Mouse (Mus musculus) yolk sac, embryonic 10.5 days (tissue): Measurements from ENCODE around the gene Insig1.

ENCODE experiments used
- DNase-seq: peaks from one replicate; pipeline ENCODE4 v3.0.0-alpha.2; 2017; ENCODE audit warnings: low spot score

Gene Insig1

DNA sequence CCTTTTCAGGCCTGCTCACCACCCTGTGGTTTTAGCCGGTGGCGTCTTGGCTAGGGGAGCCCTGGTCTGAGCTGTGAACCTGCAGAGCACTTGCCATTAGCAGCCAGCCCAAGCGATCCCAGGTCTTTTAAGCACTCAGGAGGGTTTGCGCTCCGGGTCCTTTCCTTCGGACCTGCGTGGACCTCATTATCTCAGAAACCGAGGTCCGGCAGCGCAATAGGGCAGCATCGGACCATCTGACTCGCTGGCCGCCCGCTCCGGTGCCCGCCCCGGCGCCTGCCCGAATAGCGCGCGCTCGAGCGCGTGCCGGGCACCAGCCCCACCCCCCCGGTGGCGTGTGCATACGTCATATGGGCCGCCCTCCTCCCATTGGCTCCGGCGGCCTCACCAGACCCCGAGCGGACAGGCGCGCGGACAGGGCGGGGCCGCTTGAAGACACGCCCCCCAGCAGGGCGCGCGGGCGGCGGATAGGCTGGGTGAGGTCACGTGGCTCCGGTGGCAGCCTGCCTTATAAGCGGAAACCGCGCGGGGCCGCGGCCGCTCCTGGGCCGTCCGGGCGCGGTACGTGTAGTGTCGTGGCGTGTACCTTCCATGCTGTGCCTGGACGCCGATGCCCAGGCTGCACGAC, at the start of gene Insig1:
Gene Insig1 (plus strand): TSS at position 536 of the 628 bp plus-strand sequence.
- peak; percentile 96 for DNase-seq

DNA sequence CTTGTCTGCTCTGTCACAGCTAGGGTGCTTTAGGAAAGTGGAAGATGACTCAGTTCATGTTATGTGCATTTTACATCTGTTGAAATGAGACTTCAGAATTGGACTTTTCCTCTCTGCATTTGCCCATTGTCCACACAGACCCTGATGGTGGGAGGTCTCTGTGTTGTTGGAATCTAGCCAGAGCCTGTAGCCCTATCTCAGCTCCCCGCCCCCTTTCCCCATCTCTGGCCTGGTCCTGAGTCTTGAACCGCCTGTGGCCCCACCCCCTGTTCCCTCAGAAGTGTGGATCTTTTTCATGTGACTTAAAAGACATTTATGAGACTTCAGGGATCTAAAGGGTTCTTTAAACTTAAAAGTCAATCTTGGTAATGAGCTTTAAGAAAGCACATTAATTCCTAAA, 47.7 kb upstream of the Insig1 start:
- no peak for DNase-seq

DNA sequence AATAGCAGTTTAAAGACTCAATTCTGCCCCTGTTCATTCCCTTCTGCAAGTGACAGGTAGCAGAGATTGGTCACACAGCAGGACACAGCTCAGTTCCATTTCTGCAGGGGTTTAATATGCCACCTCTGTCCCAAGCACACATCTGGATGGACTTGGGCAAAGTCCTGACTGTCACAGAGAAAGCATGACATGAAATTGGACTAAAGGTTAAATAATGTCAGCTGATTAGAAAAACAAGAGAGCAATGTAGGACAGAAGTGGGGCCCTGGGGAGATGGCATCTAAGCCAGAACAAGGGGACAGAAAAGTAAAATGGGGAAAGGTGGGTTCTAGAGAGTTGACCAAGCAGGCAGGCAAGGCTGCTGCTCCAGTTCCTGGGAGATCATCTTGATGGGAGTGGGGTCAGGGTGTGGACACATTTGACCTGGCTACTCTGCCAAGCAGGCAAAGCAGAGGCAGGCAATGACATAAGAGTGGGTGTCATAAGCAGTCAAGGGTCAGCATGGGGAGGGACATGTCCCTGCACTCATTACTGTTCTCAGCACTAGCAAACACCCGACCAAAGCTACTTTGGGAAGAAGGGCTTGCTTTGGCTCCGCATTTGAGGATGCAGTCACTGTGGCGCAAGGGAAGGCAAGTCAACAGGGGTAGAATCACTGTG, 39.5 kb upstream of the Insig1 start:
- no peak for DNase-seq

DNA sequence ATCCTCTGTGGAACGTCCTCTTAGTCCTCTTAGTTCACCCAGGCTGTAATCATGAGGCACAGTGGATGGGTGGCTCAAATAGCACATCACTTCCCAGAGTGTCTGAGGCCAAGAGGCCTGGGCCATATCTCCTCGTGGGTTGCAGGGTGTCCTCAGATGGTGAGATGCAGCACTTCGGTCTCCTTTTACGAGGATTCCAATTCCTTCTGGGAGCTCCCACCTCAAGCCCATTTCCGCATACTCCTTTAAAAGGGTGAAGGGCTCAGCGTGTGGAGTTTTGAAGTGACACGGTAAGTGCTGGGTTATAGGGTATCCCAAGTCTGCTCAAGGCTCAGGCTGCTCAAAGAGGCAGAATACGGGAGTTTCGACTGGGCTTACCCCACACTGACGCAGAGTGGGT, 38.3 kb upstream of the Insig1 start:
- DNase-seq: no peak

DNA sequence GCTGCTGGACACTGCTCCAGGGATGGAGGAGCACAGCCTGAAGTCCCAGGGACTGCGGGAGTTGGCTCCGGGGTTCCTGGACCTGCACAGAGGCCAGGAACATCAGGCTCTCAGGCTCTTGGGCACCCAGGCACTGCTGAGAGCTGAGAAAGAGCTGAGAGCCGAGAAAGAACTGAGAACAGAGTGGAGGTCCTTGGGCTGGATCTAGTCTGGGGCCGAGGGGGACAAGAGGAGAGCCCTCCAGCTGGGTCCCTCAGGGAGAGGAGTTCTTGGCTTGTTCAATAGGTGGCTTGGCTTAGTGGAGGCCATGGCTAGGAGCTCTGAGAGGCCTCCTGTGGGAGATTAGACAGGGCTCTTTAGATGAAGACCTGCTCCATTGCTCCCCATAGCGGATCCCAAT, 37.9 kb upstream of the Insig1 start:
- DNase-seq: no peak

DNA sequence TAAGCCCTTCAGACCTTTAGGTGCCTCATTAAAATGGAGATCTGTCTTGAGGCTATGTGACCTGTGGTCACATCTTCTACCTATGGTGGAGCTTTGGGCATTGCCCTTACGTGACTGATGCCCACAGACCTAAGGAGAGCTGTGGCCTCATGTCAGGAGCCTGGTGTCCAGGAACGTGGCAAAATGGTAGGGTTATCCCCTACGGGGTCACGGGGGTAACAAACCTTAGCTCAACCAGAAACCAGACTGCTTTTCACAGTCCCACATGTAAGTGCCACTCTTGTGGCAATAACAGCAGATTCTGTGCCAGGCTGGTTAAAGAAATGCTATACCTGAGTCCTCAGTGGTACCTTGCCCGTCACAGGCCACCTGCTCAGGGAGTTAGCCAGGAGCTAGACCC, 37.3 kb upstream of the Insig1 start:
- no peak for DNase-seq

DNA sequence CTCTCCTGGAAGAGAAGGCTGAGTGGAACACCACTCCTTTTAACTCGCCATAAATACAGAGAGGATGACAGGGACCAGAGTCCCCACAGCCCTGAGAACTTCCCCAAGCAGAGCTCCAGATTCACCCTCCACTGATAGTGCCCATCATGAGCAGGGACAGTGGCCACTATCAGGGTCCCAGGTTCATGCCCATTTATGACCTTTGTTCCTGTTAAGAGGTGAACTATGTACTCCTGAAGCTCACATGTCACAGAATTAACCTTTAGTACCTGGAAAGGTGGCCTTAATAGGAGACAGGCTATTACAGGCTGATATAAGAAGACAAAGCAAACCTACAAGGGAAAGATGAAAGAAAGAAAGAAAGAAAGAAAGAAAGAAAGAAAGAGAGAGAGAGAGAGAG, 35.2 kb upstream of the Insig1 start:
- DNase-seq: no peak

DNA sequence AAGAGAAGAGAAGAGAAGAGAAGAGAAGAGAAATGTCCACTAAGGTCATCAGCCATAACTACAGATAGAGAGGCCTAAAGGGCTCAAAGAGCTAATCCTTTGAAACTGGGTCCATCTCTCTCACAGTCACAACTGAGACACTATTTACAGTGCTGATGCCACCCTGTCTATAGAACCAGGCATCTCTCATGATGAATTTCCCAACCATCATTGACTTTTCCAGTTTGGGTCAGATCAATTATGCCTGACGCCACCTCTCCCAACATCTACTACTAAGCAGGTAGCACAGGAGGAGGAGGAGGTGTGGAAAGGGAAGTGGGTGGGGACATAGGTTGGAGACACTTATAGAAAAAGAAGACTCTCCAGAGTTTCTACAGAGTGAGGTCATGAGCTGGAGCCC, 34.6 kb upstream of the Insig1 start:
- DNase-seq: no peak

DNA sequence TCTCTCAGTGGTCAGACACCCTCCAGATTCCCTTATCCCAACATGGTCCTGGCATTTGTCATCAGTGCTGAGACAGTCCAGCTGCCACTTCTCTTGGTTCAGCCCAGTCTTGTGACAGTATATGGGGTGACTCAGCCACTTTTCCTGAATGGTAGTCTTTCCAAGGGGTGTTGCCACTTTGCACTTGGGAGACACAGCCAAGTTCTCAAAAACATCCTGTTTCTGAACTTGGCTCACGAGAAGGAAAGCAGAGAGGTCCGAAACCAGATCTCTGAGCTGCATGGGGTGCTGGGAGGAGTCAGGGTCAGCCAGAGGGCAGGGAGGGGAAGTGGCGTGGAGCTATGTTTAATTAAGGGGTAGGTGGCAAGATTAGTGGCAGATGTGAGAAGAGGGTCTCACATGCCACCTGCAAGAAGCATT, 34.0 kb upstream of the Insig1 start:
- no peak for DNase-seq

DNA sequence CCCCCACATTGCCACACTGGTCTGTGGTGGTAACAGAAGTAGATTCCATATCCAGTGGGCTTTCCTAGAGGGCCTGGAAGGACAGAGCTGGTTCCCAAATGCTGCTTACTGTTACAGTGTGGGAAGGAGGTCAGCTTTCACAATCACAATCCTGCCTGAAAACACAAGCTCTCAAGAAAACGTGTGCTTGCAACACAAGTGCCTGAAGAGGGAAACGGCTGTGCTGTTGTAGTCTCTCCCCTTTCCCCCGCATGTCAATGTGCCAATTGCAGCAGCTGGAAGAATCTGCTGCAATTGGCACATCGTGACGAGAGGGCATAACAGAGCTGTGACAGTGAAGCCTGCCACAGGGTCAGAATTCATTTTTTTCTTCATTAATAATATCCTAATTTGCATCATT, 33.5 kb upstream of the Insig1 start:
- no peak for DNase-seq

DNA sequence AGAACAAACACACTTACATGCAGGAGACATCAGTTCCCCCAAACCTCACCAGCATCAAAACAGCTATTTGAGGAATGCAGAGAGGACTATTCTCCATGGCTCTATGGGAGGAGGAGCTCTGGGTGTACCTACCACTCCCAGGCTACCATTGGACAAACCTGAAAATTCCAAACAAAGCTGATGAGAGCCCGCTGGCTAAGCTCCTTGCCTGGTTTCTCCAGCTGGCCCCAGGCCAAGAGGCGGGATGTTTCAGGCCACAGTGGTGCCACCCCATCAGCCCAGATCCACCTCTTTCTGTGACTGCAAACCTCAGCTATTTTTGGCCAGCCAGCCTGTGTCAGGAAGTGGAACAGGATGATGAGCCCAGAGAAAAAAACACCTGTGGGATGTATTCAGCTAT, 33.0 kb upstream of the Insig1 start:
- no peak for DNase-seq

DNA sequence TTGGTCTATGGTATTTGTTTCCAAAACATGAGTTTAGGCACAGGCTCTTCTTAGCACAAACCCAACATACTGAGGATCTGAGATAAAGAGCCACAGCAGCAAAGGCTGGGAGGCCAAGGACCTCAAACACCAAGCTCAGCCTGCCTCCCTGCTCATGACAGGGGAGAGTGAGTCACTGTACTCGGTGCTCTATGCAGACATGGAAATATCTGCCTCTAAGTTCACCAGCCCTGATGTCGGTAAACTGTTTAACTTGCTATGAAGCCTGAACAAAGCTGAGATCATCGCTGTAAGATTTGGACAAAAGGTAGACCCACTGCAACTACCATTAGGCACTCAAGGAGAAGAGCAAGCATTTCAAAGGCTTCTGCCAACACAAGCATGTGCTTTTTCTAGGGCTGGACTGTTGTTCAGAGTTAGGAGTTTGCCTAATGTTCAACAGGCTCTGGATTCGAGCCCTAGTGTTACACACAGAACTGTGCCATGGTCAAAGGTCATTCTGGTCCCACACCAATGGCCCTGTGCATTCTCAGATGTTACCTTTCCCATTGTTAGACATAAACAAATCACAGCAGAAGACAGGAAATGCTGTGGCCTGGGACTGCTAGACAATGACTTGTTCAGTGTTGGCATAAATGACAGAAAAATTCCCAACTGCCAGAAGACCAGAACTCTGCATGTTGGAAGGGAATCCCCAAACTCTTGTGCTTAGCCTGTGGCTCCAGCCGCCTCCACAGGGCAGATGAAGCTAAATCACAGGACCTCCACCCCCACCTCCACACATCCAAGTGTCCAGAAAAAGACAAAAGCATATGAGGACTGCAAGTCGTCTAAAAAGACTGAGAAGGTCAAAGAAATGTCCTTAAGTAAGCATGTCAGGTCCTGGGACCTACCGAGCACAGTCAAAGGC, 31.2 kb upstream of the Insig1 start:
- DNase-seq: no peak

DNA sequence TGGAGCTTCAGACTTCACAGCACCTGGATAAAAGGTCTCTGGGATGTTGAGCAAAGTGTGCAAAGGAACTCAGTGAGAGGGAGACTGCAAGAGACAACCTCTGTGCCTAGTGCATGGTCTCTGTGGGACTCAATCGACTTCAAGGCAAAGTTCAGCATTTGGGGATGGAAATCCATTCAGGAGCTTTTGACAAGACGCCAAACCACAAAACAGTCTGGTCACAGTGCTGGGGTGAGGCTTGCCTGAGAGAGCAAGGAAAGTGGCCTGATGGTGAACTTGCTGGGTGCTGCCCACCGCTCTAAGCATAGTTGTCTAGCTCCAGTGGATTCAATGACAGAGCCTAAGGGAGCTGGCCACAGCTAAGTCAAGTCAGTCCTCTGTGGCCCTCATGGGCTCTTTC, 30.4 kb upstream of the Insig1 start:
- DNase-seq: no peak

DNA sequence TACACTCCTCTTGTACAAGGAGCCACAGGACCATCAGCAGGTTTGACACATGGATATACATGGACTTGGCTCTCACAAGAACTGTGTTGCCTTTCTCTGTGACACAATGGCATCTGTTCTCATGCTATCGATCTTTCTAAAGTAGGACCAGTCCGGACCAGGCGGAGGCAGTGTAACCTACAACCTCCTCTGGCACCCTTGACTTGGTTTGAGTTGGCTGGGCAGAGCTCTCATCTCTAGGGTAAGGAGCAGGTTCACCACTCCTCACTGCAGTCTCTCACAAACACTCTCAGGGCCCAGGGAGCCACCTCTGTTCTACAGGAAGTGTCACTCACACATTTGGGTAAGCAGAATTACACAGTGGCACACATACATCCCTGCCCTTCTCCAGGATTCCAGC, 29.1 kb upstream of the Insig1 start:
- DNase-seq: no peak

DNA sequence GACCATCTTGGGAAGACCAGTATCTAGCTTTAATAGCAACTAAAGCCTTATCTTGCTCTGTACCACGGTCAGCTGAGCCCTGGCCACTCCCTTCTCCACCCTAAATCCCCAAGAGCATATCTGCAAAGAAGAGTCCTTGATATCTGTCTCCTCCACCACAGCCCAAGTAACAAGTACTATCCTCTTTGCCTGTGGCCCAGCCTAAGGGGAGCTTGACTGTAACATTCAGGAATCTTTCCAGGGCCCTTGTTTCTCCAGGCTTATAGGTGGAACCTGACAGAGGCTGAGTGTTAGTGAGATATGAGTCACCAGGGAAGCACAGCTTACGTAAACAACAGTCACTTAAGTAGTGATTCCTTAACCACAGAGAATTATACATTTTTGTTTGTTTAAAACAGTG, 28.4 kb upstream of the Insig1 start:
- no peak for DNase-seq

DNA sequence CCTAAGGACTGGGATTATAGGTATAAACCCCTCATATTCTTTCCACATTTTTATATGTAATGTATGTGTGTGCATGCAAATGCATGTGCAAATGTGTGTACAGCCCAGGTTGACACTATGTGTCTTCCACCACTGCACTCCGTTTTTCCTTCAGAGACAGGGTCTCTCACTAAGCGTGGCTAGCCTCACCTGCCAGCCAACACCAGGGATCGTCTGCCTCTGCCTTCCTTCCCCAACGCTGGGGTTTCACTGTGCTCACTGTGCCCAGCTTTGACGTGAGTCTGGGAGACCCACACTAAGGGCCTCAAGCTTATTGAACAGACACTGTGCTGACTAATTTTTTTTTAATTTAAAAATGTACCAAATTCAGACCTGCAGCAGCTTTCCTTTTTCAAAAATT, 27.8 kb upstream of the Insig1 start:
- DNase-seq: no peak

DNA sequence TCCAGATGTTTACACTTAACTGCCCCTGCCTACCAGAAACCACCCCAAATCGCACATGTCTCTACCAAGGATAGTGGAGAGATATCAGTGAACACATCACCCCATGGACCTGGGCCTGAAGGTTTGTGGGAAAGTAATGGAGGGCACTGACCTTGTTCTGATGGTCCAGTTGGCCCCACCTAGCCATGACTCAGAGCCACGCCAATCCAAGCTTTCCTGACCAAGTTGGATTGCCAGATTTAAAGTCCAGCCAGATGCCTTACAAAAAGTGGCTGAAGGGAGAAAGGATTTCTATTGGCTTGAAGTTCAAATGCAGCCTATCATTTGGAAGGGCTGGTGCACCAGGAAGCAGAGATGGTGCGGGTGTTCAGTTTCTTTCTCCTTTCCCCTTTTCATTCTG, 24.2 kb upstream of the Insig1 start:
- DNase-seq: no peak

DNA sequence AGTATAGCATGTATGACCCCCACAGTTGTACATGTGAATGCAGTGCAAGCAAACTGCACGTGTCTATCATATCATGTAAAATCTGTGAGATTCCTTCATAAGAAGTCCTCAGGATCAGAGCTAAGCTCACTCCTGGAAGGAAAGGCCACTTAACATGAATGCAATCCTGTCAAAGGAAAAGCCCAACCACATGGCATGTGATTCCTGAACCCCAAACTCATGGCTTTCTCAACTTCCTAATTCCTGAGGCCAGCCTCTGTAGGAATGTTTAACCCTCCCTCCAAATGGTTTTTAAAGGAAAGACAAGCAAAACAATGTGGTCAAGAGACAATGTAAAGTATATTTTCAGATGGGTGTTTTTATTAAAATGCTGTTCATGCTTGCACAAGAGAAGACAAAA, 23.2 kb upstream of the Insig1 start:
- DNase-seq: no peak

DNA sequence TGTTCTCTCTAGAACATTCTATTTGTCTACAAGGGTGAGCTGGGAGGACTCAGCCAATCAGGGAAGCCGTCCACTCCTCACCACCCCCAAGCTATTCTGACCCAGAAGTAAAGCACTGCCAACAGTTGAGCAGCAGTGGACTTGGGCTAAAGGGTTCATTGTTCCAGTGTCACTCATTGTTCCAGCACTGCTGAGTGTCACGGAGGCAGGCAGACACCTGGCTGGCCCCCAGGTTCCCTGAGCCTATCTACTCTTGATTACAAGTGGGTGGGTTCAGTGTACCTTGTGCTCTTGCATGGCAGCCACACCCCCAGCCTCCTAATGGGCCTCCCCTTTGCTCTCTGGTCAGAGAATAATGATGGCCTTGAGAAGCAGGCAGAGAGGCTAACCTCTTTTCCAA, 15.7 kb upstream of the Insig1 start:
- peak; percentile 40 for DNase-seq

DNA sequence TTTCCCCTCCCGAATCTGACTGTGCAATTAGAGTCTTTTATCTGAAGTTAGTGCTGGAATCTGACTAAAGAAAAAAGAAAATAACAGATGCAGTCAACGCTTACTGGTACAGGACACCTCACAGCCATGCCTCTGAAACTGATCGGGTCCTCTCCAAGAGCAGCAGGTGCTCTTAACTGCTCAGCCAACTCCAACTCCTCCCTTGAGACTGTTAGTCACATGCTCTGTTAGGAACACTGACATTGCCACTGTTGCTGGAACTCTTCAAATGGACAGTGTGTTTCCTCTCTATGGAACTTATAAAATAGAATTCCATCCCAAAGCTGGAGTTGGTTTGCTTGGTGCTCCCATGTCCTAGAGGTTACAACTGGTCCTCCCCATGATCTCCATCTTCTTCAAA, 14.3 kb upstream of the Insig1 start:
- no peak for DNase-seq

DNA sequence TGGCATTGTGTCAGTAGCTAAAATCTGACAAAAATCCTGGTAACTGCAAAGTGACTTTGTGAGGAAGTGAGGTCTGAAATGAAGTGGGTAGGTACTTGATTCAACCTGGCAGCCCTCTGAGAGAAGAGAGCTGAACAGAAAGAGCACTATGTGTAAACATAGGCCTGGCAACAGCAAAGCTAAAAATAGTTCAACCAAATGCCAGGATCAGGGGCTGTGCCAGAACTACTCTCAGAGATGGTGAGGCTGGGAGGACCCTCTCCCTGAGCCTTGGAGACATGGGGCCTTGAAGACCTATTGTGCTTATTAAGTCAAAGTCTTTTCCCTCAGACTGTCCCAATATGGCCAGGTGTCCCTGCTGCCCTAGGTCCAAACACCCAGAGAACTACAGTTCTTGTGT, 10.7 kb upstream of the Insig1 start:
- DNase-seq: no peak

DNA sequence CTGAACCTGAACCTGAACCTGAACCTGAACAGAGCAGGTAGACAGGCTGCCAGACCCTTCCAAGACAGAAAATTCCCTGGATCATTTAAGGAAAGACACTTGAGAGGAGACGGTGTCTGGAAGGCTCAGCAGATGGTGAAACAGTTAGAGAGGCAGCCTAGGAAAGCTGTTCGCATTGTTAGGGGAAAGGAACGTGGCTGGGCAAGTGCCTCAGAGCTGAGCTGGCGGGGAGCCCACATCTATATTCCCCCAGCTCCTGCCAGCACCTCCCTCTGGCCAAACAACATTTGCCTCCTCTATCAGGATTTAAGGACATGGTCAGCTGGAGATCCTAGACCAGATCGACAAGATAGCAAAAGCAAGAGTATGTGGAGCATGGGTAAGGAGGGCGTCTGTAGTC, 10.2 kb upstream of the Insig1 start:
- DNase-seq: no peak

DNA sequence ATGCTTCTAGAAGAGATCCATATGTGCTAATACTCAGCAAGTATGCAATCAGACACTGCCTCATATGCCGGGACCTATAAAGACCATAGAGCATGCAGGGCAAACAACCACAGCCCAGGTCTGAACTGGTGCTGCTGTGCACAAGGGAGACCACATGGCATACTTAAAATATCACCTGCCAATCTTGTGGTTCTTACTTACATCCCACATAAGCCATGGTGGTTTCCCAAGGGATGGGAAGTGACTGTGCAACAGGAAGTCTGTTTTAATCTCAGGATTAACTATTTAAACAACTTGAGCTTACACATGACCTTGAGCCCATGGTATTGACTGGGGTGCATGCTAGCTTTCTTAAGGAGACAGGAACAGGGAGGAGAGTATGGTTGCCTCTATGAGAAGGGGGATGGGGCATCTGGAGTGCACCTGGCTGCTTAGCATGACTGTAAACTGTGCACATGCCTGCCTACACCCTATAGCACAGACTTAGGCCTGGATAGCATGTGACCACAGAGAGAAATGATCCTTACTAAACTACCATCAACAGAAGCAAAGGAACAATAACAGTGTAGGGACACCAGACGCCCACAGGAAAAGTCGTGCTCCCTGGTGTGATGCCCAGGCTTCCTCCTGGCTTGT, 7.1 kb upstream of the Insig1 start:
- no peak for DNase-seq
